Mouse (Mus musculus) layer of hippocampus, adult 9-10 months (tissue): ENCODE data around the gene Drd1.
A peak's percentile ranks its signal among the peaks of the same experiment; 100 is the strongest.

Source experiments
- DNase-seq: peaks from one replicate; pipeline ENCODE4 v3.0.0; 2022; ENCODE audit warnings: low spot score

The Drd1 gene

DNA sequence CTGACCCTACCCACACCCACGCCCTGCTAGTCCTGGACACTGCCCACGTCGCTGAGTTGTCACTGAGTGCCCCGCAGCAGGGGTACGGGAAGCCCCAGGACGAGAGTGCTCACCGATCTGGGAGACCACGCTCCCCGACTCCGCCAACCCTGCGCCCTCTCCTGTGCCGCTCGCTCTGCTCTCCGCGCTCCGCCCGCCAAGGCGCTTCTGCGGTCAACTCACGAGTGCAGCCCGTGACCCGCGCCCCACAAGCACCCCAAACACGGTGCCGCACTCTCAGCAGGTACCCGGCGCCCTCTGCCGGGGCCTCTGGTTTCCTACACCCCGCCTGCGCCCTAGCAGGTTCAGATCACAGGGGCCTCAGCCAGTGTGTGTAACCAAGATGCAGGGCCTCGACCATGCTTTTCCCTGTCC is at the start of gene Drd1:
Gene Drd1, minus strand, starts transcription at position 258 of the 414 bp plus-strand sequence.
- peak; percentile 69 for DNase-seq

DNA sequence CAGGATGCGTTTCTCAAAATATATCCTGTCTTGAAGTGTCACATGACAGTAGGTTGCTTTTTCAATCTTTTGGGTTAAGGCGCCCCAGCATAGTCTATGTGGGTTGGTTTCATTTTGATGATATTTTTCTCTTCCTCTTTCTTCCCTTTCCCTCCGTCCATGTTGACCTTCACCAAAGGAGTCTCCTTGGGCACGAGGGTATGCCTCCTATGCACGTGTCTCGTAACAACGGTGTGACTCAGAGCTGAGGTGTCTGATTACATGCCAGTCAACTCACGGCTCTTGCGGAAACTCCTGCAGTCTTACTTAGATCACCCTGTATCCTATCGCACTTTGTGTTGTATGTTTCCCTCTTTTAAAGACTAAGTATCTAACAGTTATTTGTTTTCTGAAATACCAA is 48.4 kb upstream of the Drd1 start:
- DNase-seq, result no peak

GRCm38 (mm10) chr13:54103271-54103670 is 47.8 kb upstream of the Drd1 start:
- DNase-seq, result no peak

- DNase-seq, result no peak
These were observed 46.6 kb upstream of the Drd1 start for GRCm38 (mm10) chr13:54102061-54102460.

GRCm38 (mm10) chr13:54101031-54101820 is 45.7 kb upstream of the Drd1 start:
- peak; percentile 72 for DNase-seq

GRCm38 (mm10) chr13:54097797-54098196 is 42.3 kb upstream of the Drd1 start:
- no peak for DNase-seq

DNA sequence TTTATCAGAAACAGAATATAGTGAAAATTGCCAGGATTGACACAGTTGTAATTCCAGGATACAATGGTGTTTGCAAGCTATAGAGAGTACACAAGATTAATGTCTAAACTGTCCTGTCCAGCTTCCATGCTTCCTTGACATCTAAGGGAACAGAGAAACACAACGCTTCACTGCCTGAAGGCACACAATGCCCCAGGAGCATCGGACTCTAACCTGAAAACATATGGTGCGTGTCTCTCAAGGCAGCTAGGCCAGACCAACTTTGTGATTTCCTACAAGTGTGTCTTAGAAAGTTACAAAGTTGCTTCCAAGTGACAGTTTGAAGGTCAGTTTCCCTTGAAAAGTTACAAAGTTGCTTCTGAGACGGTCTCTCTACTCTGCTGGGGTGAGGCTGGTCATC is 41.7 kb upstream of the Drd1 start:
- no peak for DNase-seq

DNA sequence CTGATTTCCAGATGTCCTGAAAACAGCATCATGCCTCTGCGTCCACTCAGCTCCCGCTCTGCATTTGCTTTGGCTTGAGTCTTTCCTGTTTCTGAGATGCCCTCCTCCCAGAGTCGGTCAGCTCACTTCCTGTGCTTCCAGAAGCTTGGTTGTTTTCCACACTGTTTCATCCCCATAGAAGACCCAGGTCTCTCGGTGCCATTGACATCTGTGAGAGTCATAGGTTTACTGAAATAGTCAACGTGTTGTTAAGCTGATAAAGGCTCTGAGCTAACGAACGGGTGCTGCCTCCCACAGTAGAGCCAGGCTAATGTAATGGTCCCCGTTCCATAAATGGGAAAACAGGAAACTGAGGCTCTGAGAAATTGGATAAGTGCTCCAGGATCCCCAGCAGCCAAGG is 40.2 kb upstream of the Drd1 start:
- DNase-seq, result no peak

- DNase-seq, result no peak
These were observed 39.5 kb upstream of the Drd1 start for GRCm38 (mm10) chr13:54094963-54095362.

DNA sequence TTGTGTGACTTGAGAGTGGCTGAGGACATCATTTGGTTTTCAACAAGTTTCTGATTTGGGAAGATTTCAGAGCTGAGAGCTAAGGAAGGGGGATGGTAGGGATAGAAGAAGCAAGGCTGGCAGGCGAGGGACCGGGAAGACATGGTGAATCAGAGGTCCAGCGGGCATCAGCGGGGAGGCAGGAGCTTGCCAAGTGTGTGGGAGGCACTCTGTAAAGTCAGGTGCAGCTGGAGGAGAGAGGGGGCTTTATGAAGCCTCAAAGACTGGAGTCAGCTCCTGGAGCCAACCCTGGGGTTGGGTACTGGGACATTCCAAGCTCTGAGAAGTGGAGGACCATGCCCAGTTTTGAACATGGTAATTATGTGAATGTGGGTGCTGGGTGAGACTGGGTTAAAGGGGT is 38.8 kb upstream of the Drd1 start:
- no peak for DNase-seq

- DNase-seq, result no peak
These were observed 36.2 kb upstream of the Drd1 start for GRCm38 (mm10) chr13:54091719-54092118.

GRCm38 (mm10) chr13:54085266-54085665 is 29.8 kb upstream of the Drd1 start:
- DNase-seq, result no peak

DNA sequence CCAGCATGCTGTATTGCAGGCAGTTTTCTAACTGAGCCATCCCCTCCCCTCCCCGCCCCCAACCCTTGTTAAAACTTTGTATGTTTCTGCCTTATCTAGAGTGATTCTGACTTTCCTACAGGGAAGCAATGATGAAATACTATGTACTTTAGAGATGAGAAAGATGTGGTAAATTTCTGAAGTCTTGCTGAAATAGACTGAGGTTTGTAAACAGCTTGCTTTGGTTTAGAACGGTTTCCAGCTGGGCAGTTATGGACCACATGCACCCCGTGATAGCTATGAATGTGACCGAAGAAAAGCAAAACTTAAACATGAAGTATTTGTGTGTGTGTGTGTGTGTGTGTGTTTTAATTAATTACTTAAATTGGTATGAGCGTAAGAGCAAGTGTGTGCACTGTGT is 29.3 kb upstream of the Drd1 start:
- no peak for DNase-seq

GRCm38 (mm10) chr13:54084178-54084577 is 28.7 kb upstream of the Drd1 start:
- DNase-seq, result no peak

GRCm38 (mm10) chr13:54082946-54083345 is 27.4 kb upstream of the Drd1 start:
- no peak for DNase-seq

DNA sequence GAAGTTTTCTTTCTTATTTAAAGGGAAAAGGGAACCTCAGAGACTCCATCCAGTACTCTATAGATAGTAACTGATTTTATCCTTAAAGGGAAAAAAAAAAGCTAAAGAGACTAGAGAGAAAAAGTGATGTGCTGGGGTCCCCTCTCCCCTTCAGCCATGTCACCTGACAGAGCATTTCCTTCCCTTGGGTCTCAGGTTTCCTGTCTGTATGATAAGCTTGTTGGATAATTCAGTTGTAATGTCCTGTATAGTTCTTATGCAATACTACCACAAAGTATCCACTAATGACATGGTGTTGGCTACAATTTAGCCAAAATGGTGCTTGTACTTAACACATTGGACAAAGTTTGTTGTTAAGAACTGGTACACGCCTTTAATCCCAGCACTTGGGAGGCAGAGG is 25.3 kb upstream of the Drd1 start:
- DNase-seq, result no peak

DNA sequence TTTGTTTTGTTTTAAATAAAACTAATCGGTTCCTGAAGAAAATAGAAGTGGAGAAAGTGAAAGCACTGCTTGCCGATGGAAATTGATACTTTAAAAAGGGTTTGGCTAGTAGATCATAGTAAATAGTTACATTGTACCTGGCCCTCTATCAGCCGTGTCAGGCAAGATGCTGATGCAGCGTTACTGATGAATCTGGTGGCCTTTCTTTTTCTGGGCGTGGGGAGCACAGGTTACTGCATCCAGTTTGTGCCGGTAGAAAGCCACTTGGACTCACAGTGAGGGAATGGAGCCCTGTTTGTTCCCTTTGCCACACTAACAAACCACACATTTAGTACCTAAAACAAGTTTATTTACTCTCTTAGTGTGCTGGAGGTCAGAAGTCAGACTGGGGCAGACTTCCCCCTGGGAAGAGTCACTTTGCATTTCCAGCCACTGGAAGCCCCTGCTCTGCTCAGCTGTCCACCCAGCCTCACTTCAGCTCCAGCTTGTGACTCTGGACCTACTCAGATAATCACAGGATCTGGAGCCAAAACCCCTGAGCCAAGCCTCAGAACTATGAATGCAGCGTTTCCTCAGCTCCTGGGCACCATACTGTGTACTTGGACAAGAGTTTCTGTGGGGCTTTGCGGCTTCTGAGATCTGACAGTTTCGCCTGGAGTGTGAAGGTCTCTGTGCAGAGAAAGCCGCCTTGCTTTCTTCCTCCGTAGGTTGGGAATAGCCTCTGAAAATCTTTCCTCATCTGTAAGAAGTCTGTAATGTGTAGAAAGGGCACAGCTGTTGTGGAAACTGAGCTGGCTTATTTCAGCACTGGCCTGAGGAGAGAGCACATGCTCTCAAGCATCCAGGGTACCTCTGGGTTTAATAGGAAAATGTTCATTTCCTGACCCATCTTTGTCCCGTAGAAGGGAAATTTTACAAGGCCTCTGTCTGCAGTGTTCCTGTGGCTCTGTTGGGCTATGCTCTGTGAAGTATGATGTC is 24.6 kb upstream of the Drd1 start:
- DNase-seq, result no peak

DNA sequence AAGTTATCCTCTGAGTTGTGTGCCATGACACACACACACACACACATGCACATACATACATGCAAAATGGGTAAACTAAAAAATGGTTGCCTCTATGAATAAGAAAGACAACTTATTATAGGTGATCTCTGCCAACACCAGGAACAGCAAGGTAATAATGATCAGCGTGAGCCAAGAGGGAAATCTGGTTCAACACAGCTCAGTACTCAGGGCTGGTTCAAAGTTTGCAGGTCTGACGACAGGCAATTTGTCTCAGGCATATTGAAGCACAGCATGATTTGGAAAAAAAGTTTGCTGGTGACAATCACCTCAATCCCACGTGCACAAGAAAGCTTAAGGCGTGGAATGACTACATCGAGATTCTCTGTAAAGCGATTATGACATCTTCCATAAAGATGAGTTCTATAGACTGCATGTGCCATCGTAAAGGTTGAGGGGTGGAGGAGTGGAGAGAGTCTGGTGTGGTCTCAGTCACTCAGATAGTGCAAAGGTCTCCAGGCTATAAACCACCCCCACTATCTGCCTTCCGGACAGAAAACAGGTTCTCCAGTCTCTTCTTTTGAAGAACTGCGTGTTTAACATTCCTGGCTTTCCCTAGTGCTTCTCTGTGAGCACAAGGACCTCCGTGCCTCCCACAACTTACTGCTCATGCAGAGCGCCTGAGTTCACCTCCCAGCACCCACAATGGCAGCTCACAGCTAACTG is 22.1 kb upstream of the Drd1 start:
- no peak for DNase-seq

- DNase-seq, result no peak
These were observed 21.4 kb upstream of the Drd1 start for GRCm38 (mm10) chr13:54076762-54077460.

- DNase-seq, result no peak
These were observed 20.5 kb upstream of the Drd1 start for GRCm38 (mm10) chr13:54076051-54076450.

DNA sequence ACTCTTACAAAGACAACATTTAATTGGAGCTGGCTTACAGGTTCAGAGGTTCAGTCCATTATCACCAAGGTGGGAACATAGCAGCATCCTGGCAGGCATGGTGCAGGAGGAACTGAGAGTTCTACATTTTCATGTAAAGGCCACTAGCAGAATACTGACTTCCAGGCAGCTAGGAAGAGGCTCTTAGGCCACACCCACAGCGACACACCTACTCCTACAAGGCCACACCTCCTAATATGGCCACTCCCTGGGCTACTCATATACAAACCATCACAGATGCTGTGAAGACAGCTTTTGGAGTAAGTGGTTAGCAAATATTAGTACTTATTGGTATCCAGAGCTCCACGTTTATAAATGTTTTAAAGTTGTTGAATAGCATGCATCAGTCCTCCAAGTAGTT is 19.9 kb upstream of the Drd1 start:
- DNase-seq, result no peak

DNA sequence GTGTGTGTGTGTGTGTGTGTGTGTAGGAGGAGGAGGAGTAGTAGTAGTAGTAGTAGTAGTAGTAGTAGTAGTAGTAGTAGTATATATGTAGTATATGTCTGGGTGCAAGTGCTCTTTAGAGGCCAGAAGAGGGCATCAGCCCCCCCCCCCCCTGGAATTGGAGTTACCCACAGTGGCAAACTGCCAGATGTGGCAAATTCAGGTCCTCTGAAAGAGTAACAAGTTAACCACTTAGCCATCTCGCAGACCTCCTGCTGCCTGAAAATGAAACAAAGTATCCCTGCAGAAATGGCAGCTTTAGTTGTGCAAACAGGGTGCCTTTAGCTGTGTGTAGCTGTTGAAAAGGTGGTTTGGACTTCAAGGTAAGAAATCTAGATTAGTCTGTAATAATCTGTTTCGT is 18.0 kb upstream of the Drd1 start:
- no peak for DNase-seq
